Comparison of ENCODE assay signal across 9 mouse cellular contexts in the genomic region with DNA sequence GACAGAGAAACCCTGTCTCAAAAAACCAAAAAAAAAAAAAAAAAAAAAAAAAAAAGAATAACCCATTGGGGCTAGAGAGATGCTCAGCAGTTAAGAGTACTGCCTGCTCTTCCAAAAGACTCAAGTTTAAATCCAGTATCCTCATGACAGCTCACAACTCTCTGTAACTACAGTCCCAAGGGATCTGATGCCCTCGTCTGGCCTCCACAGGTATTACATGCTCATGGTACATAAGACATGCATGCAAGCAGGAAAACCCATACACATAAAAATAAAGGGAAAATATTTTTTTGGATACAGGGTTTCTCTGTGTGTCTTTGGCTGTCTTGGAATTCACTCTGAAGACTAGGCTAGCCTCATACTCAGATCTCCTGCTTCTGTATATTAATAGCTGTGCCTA.
DNase-seq lines count a peak whose midpoint lies in the region; TF ChIP-seq lines count a peak whose summit lies in the region.
"Had no signal": no experiment of that assay in that cellular context is flagged by ENCODE, and none has a peak within 500 bp of the region (broad histone marks: within the 10 kb centered on the region; RNA-seq: fewer than 3 reads in every experiment).

No protein-coding gene starts in this region.

- H3K4me1 ChIP-seq in cortical plate, adult 2 months (ENCODE audit: control insufficient read depth, insufficient read depth, low read length), result peaks cover 2% of the 10 kb centered on the region; the same call in 1 of the 2 replicates

- H3K27ac ChIP-seq in cortical plate, adult 2 months (ENCODE audit: insufficient read depth, low read length), result no peak overlapping the region
- H3K27ac ChIP-seq: limb, embryonic 12.5 days had no signal

- peak; percentile 53; the same call in 1 of the 2 replicates for TF ChIP-seq CTCF in cortical plate, adult 2 months (IDR thresholded peaks at IDR 0.05; ENCODE audit: extremely low read depth, insufficient read depth, low read length)

- intact Hi-C loops in gastrocnemius, postnatal 14 days (cut with DNase I; ENCODE audit: low total_unique reads), result no loop called here

- H3K4me3 ChIP-seq in cortical plate, adult 2 months (ENCODE audit: insufficient read depth, low read length), result no peak overlapping the region
- H3K4me3 ChIP-seq: limb, embryonic 12.5 days had no signal

- no peak for TF ChIP-seq POLR2A in cortical plate, adult 2 months (IDR thresholded peaks at IDR 0.05; ENCODE audit: extremely low read depth, insufficient read depth, low read length)

- DNase-seq in gastrocnemius, postnatal 10 days, result peak; percentile 37
- DNase-seq in gastrocnemius, postnatal 14 days, result no peak
- DNase-seq in urinary bladder, postnatal 14 days (ENCODE audit: low spot score), result peak; percentile 53
- DNase-seq in urinary bladder, postnatal 25 days (ENCODE audit: low spot score), result no peak
- peak; percentile 30 to 49 for DNase-seq in layer of hippocampus, postnatal 10 days (ENCODE audit: low spot score in 2 of 2)
- peak; percentile 42 to 65 for DNase-seq in natural killer cell, adult 2 months (ENCODE audit: low spot score in 2 of 2)
- DNase-seq in urinary bladder, adult 18-20 months (ENCODE audit: low spot score in 2 of 2), result no peak

Comparison
In these comparisons a context has a peak if more than half of its experiments do, and no peak if none do; other contexts are left out.
1. DNase-seq: peak in gastrocnemius, postnatal 10 days (single experiment), urinary bladder, postnatal 14 days (single experiment), layer of hippocampus, postnatal 10 days (2 of 2) and natural killer cell, adult 2 months (2 of 2); none in gastrocnemius, postnatal 14 days (single experiment), urinary bladder, postnatal 25 days (single experiment) and urinary bladder, adult 18-20 months (0 of 2).